Mouse (Mus musculus) heart, adult 2 months (tissue): ENCODE data around the gene Krt36.

Experiments used
- CTCF ChIP-seq: fragments of 200-600 bp; IDR thresholded peaks from 2 replicates; pipeline ENCODE4 v1.8.1; 2022; ENCODE audit warnings: antibody characterized with exemption, mild to moderate bottlenecking, moderate library complexity
- EP300 ChIP-seq: fragments of 200-500 bp; IDR thresholded peaks from 2 replicates; pipeline ENCODE4 v1.6.1; 2011; ENCODE audit warnings: low read depth, low read length, control low read depth; ENCODE audit not compliant: insufficient read depth
- POLR2A ChIP-seq: fragments of 200-500 bp; IDR thresholded peaks from 2 replicates; pipeline ENCODE4 v1.6.1; 2011; ENCODE audit warnings: mild to moderate bottlenecking, low read depth, low read length, control low read depth; ENCODE audit not compliant: insufficient read depth

DNA sequence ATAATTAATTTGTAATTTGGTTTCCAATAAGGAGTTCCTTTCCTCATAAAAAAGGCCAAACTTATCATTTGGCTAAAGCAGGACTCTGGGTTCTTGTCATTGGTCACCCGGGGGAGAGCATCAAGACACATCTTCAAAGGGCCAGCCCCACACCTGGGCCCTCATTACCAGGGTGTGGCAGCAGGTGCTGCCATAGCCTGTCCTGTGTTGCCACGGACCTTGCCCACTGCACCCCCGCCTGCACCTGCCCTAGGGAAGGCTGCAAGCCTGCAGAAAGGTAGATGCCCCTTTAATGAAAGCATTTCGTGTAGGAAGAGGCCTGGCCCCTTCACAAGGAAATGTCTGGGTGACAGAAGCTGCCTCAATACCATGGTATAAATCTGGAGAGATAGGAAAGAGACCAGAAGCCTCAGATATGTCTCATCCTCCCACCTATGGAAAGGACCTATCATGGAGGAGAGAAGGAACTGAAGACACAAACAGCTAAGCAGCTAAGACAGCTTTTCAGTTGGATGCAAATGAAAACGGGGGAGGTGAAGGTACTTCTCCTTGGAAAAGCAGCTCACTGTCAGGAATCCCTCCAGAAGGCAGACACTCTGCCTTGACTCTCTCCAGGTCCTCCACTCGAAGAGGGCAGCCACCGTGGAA lies 16.9 kb downstream of the Krt36 start:
- no peak for TF ChIP-seq CTCF
- TF ChIP-seq POLR2A = no peak
- no peak for TF ChIP-seq EP300
